Mouse (Mus musculus): ENCODE measurements at regions not wholly inside any gene's neighbourhood (a gene's known extent, or its start where the extent isn't known, plus 50 kb on each side); places are given as distances from the start of the nearest gene placed in this dataset.
"Not testable (repeated sequence)": the region's sequence is repeated elsewhere in the genome, so short reads cannot be mapped to it uniquely, and the experiment has no call there.

- not testable (repeated sequence) for TF ChIP-seq CTCF (IDR thresholded peaks at IDR 0.05; ENCODE audit: borderline replicate concordance, extremely low read depth, insufficient read depth, insufficient read length); POLR2A (IDR thresholded peaks at IDR 0.05; ENCODE audit: borderline replicate concordance, extremely low read depth, insufficient read depth, insufficient read length, poor library complexity, severe bottlenecking)
Measured at GRCm38 (mm10) chr17:10150403-10150689, 169.3 kb downstream of the Qk start.
